Mouse (Mus musculus): ENCODE results near the gene Gm33815.
"Not testable (repeated sequence)": the region's sequence is repeated elsewhere in the genome, so short reads cannot be mapped to it uniquely, and the experiment has no call there.

The Gm33815 gene

DNA sequence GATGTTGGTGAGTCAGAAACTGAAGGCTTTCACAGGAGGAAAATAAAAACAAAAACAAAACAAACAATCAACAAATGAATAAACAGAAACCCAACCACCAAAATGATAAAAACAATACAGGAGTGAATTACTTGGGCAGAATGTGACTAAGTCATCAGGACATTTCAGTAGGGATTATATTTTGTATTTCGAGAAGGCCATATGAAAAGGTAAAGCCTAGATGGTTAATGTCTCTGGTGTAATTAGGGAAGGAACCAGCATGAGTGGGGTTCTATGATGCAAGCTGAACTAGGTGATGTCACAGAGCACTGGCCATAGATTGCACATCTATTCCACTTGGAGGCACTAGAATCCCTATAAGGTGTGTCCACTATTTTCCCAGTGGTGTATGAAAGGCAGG is at the start of gene Gm33815:
TSS of gene Gm33815 (plus strand) at position 301 of the 400 bp plus-strand sequence.
- not testable (repeated sequence) for DNase-seq (ENCODE audit: low spot score)
